In genomic region chr9:100453944-100454663, GRCm38 (mm10) we compare ENCODE assay signal across 8 mouse cellular contexts. TPM values are rescaled to one million over a fixed set of nuclear protein-coding genes. Genes with fewer than 3 reads are reported as not detected.
A peak's percentile ranks its signal among the peaks of the same experiment; 100 is the strongest.
DNase-seq lines count a peak whose midpoint lies in the region; ATAC-seq lines count a peak whose summit lies in the region.

No protein-coding gene starts in this region.

- no peaks in the 10 kb centered on the region for H3K27me3 ChIP-seq in embryonic facial prominence, embryonic 11.5 days (ENCODE audit: control insufficient read depth, insufficient read depth, low read length)
- H3K27me3 ChIP-seq in limb, embryonic 12.5 days = peaks cover 2% of the 10 kb centered on the region; the same call in 1 of the 2 replicates
- no peaks in the 10 kb centered on the region for H3K27me3 ChIP-seq in midbrain, embryonic 14.5 days (ENCODE audit: control insufficient read depth, insufficient read depth, low read length)

- H3K4me3 ChIP-seq in embryonic facial prominence, embryonic 11.5 days (ENCODE audit: low read depth, low read length) = peak overlapping the region; percentile 12; the same call in 1 of the 2 replicates
- peak overlapping the region; percentile 35 for H3K4me3 ChIP-seq in limb, embryonic 12.5 days (replicated peaks)
- H3K4me3 ChIP-seq in midbrain, embryonic 14.5 days (replicated peaks; ENCODE audit: low read depth, low read length) = peak overlapping the region; percentile 24

- peak; percentile 67 for DNase-seq in 3134 (ENCODE audit: extremely low read depth, insufficient read length, low spot score)
- DNase-seq in adrenal gland, postnatal 14 days = peak; percentile 86
- peak; percentile 93 for DNase-seq in embryonic facial prominence, embryonic 11.5 days (ENCODE audit: low spot score)
- peak; percentile 85 to 93 for DNase-seq in heart, adult 18-20 months
- DNase-seq in kidney, adult 18-20 months = peak; percentile 80
- peak; percentile 95 for DNase-seq in midbrain, embryonic 14.5 days
- DNase-seq in spleen, adult 18-20 months = peak; percentile 27 to 71

- no peaks in the 10 kb centered on the region for H3K36me3 ChIP-seq in embryonic facial prominence, embryonic 11.5 days (replicated peaks; ENCODE audit: control insufficient read depth, insufficient read depth, low read depth, low read length)
- H3K36me3 ChIP-seq in limb, embryonic 12.5 days = peaks cover 9% of the 10 kb centered on the region; the same call in 1 of the 2 replicates
- no peaks in the 10 kb centered on the region for H3K36me3 ChIP-seq in midbrain, embryonic 14.5 days (ENCODE audit: control insufficient read depth, insufficient read depth, low read length)

- peak overlapping the region; percentile 42 for H3K9ac ChIP-seq in embryonic facial prominence, embryonic 11.5 days (replicated peaks; ENCODE audit: low read length)
- peak overlapping the region; percentile 47; the same call in 1 of the 2 replicates for H3K9ac ChIP-seq in limb, embryonic 12.5 days (replicated peaks)
- peak overlapping the region; percentile 29; the same call in 1 of the 2 replicates for H3K9ac ChIP-seq in midbrain, embryonic 14.5 days (replicated peaks; ENCODE audit: low read length)

- 0 out of 2 replicates have a peak, but pooled peaks have one; percentile 45 for ATAC-seq in embryonic facial prominence, embryonic 11.5 days (replicated peaks; ENCODE audit: insufficient number of reproducible peaks, low FRiP score, low TSS enrichment, low read depth)
- 0 out of 2 replicates have a peak, but pooled peaks have one; percentile 23 for ATAC-seq in limb, embryonic 12.5 days (ENCODE audit: insufficient number of reproducible peaks, insufficient read depth, low FRiP score, low TSS enrichment, low read depth)
- no peak; the same call in 1 of the 2 replicates for ATAC-seq in midbrain, embryonic 14.5 days (ENCODE audit: low FRiP score, low TSS enrichment)

- H3K9me3 ChIP-seq in embryonic facial prominence, embryonic 11.5 days (replicated peaks; ENCODE audit: control insufficient read depth, low read length) = no peaks in the 10 kb centered on the region
- H3K9me3 ChIP-seq in limb, embryonic 12.5 days = no peaks in the 10 kb centered on the region
- no peaks in the 10 kb centered on the region for H3K9me3 ChIP-seq in midbrain, embryonic 14.5 days (ENCODE audit: control insufficient read depth, low read length)

- H3K27ac ChIP-seq in embryonic facial prominence, embryonic 11.5 days (replicated peaks; ENCODE audit: low read depth, low read length) = no peak overlapping the region
- H3K27ac ChIP-seq in limb, embryonic 12.5 days = no peak overlapping the region
- no peak overlapping the region for H3K27ac ChIP-seq in midbrain, embryonic 14.5 days (replicated peaks; ENCODE audit: low read depth, low read length)

- H3K4me1 ChIP-seq in embryonic facial prominence, embryonic 11.5 days (ENCODE audit: control insufficient read depth, insufficient read depth, low read length) = no peaks in the 10 kb centered on the region
- H3K4me1 ChIP-seq in limb, embryonic 12.5 days (replicated peaks) = no peaks in the 10 kb centered on the region; the same call in none of the 2 replicates
- peaks cover 3% of the 10 kb centered on the region; the same call in 1 of the 2 replicates for H3K4me1 ChIP-seq in midbrain, embryonic 14.5 days (ENCODE audit: control insufficient read depth, insufficient read depth, low read length)

- H3K4me2 ChIP-seq in embryonic facial prominence, embryonic 11.5 days (ENCODE audit: low read depth, low read length) = peak overlapping the region; percentile 26
- peak overlapping the region; percentile 65 for H3K4me2 ChIP-seq in limb, embryonic 12.5 days
- peak overlapping the region; percentile 57 for H3K4me2 ChIP-seq in midbrain, embryonic 14.5 days (ENCODE audit: low read length)

- WGBS in embryonic facial prominence, embryonic 11.5 days = 10% methylated on average over 24 of the region's 25 CpGs
- WGBS in limb, embryonic 12.5 days = 9% methylated on average over 25 of the region's 25 CpGs
- WGBS in midbrain, embryonic 14.5 days = 8% methylated on average over 24 of the region's 25 CpGs

RNA-seq across cellular contexts. Expression of gene Il20rb, which starts 32.5 kb away (rescaled TPM):
- total RNA-seq in adrenal gland, postnatal 14 days (2021) = 0.74 and 1.6 TPM in 2 replicates
- 0.86 and 1.2 TPM in 2 replicates for polyA plus RNA-seq in embryonic facial prominence, embryonic 11.5 days (2014; fragmentation: Nextera tagmentation; extraction: Ambion mirVana)
- 1 to 10 TPM in 1 of 2 experiments, under 1 TPM in 1; 0.47 to 1.2 TPM for total RNA-seq in heart, adult 18-20 months (2021)
- polyA plus RNA-seq in limb, embryonic 12.5 days (2016; fragmentation: Nextera tagmentation; extraction: Ambion mirVana) = 1.2 and 1.6 TPM in 2 replicates
- 0.63 and 0.99 TPM in 2 replicates for polyA plus RNA-seq in midbrain, embryonic 14.5 days (2014; fragmentation: Nextera tagmentation; extraction: Ambion mirVana)
